Mouse (Mus musculus) cerebellum, adult (tissue): ENCODE data around the gene Ankrd61.

ENCODE experiments used
- ATAC-seq: cut with Nextera tagmentation; 2 replicates; pipeline ENCODE4 v1.9.2; 2017; ENCODE audit warnings: mild to moderate bottlenecking, moderate library complexity, mixed read lengths; ENCODE audit not compliant: insufficient number of reproducible peaks, low FRiP score, low TSS enrichment

The Ankrd61 gene

DNA sequence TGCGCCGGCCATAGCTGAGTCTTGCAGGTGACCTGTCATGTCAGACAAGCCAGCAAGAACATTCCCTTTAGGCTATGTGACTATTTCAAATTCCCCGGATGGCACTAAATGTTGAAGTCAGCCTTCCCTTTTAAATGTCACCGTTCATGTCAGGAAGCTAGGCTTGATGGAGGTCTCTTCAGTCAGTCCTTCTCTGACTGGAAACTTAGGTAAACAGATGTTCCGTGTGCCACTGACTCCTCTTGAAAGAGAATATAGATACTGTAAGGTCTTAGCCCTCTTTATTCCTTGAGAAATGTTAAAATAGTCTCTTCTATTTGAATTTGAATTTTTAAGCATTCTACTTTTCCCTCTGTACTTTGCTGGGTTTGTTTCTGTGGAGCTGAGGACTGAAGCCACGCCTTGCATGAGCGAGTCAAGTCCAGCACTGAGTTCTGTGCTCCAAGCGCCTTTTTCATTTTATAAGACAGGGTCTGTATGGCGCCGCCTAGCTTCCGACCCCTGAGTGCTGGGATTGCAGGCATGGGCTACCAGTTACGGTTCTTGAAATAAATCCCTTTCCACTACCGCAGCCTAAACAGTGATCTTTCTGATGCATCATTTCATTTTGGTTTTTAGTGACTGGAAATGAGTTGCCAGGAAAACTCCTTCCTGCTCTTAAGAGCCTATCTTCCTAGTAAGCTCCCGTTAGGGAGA, at the start of gene Ankrd61:
Gene Ankrd61, minus strand, starts transcription at position 51 of the 696 bp plus-strand sequence.
- ATAC-seq = no peak

DNA sequence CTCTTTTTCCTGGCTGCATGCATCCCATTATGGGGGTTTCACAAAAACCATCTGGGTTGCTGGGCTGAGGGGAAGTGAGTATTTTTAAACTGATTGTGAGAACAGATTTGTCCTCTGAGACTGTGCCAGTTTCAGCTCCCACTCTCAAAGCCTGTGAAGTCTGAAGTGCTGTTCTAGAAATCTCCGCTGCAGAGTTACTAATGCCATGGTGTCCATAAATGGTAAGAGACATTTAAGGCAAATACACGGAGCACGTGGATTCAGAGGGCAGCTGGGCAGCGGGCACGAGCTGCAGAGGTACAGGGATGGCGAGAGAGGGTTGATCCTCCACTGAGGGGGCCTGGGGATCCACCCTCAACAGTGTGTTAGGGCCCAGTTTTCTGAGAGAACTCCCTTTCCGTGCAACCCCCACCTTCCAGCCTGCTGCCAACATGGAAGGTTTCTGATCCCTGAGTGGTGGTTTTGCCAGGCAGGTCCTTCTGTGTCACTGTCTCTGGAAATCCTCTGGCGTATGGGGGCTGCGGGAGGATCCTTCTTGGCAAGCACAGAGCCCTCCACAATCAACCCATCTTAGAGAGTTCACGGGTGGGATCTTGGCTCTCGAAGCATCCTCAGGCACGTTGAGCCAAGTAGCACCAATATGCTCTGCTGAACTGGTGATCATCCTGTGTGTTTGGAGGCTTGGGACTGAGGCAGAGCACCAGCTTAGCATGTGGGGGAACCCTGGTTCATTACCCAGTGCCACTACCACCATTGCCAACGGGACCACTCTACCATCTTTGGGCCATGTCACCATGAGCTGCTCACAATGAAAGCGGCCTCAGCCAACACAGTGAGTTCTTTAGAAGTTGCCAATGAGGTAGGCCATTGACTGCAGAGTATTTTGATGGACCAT, 46.0 kb upstream of the Ankrd61 start:
- no peak for ATAC-seq

DNA sequence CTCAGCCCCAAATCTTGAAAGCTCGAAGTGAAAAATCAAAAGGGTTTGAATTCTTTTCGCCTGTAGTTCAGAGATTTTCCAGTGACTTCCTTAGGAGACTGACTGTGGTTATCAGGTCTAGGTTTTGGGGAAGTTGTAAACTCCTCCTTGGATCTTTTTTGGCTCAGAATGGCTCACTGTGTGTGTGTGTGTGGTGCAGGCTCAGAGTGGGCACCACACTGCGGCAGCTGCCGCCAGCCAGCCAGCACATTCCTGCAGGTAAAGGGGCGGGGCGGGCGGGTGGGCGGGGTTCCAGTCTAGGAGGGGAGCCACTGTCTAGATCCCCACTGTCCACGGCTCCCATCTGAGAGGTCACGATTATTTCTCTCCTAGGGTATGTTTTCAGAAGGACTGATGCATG, 44.1 kb upstream of the Ankrd61 start:
- ATAC-seq = no peak

DNA sequence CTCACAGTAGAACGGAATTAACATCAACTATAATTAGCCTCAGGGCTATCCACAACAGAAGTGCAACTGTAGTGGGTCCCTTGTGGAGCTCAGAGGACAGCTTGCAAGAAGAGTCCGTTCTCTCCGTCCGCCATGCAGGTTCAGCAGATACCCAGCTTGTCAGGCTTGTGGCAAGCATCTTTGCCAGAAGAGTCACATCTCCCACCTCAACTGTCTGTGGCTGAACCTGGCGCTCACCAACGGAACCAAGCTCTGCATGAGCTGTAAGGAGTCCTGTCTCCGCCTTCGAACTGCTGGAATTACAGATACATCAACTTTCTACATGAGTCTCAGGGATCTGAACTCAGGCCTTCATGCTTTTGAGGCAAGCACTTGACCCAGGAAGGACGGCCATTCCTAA, 38.7 kb upstream of the Ankrd61 start:
- no peak for ATAC-seq

DNA sequence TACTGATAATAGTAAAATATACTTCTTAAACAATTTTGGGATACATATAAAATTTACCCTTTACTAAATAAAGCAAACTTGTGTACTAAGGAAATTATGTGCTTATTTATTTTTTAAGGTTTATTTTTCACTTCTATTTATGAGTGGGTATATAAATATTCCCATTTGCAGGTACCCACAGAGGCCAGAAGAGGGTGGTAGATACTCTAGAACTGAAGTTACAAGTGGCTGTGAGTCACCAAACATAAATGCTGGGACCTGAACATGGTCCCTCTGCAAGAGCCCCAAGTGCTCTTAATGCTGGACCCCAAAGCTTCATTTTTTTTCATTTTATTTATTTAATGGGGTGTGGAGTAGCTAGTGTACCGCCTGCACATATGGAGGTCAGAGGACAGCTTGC, 36.4 kb upstream of the Ankrd61 start:
- ATAC-seq = no peak

DNA sequence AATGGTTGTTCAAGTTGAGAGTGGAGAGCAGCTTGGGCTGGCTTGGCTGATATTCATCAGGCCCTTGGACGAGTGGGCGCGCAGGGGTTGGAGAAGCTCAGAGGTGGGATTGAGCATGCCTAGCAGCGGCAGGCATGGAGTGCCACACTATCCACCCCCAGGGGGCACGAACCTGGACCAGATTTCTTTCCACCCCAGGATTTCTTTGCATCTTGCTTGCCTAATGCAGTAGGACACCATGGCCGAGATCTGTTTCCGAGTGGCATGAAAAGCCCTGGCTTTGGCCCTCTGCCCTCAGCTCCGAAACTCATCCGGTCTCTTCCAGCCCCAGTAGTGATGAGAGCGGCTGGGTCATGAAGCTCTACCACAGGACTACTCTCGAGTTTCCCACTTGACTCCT, 35.9 kb upstream of the Ankrd61 start:
- no peak for ATAC-seq

DNA sequence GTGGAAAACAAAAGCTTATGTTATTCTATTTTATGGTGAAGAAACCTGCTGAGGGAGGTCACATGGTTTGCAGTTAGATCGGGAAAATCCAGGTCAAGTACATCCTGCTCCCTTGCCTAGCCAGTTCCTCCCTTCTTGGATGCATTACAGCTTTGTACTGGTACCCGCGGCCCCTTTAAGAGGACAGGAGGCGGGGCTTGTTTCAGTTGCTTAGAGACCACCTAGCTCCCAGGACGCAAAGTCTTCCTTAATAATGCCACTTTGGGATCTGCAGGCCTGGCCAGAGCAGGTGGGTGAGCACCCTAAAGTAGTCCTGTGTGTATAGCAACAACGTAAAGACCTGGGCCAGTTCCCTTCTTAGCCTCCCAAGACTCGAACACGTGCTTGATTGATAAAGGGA, 35.3 kb upstream of the Ankrd61 start, which contains the start of gene Rsph10b:
Gene Rsph10b, plus strand, starts transcription at position 205 of the 400 bp plus-strand sequence.
- no peak for ATAC-seq

DNA sequence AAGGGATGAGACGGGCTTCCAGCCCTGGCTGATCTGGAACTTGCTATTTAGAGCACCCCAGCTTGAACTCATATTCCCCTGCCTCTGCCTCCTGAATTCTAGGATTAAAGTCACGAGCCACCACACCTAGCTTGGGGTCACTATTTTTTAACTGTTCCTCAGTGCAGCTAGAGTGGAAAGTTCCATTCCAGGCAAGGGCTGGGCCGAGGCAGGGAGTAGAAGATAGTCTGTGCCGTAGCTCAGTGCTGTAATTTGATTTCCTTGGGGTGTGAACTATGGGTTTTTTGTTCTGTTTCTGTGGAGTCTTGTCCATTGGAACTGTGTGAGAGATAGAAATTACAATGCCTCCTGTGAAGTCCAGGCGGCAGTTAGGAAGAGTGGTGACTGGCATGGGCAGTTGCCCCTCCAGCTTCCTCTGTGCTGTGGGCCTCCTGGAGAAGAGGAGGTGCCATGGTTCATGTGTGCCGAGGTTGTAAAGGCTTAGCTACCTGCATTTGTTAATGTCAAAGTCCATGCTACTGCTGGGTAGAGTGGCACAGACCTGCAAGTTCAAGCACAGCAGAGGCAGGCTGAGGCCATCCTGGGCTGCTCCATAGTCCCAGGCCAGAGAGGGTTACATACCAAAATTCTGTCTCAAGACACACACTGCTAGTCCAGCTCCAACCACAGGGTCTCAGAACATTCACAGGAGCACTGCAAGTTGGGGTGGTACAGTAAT, 34.5 kb upstream of the Ankrd61 start:
- ATAC-seq = no peak

DNA sequence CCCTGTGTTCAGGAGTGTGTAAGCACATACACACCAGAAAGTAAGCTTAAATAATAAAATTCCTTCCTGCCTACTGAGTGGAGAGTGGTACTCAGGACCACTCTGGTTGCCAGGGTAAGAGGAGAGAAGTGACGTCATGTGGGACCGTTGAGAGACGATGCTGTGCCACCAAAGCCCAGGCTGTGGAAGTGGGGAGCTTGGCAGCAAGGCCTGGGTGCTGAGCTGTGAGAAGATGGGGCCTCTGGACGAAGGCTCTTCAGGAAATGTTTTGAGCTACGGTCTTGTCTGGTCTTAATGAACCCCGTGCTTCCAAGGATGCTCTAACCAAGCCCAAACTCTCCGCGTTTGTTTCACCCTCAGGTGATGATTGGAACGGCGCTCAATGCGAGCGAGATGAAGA, 33.2 kb upstream of the Ankrd61 start:
- ATAC-seq = no peak

DNA sequence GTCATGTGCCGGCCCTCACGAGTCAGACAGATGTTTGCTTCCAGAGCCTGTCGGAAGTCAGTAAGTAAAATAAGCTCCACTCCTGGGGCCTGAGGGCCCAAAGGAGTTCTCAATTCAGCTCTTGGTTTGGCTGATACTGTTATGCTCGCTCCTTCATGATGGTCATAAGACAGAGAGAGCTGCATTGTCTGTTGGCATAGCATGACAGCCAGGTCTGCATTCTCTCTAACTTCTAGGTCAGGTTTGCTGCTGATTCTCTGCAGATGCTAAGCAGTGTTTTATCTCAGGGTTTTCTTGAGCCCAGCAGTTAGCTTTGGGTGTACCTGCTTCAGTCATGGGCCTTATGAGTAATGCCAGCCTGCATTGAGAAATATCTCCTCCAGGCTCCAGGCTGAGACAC, 31.8 kb upstream of the Ankrd61 start:
- ATAC-seq = no peak

DNA sequence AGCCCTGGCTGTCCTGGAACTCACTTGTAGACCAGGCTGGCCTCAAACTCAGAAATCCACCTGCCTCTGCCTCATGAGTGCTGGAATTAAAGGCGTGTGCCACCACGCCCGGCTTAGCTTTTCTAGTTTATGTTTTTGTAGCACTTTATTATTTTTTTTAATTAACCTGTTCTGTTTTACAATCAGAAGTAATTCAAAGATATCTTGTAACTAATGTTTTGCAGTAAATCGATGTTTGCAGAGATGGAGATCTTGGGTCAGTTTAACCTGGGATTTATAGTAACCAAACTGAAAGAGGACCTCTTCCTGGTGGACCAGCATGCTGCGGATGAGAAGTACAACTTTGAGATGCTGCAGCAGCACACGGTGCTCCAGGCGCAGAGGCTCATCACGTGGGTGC, 30.4 kb upstream of the Ankrd61 start, which contains the start of gene Gm42421:
Gene Gm42421, plus strand, starts transcription at position 301 of the 400 bp plus-strand sequence.
- no peak for ATAC-seq

DNA sequence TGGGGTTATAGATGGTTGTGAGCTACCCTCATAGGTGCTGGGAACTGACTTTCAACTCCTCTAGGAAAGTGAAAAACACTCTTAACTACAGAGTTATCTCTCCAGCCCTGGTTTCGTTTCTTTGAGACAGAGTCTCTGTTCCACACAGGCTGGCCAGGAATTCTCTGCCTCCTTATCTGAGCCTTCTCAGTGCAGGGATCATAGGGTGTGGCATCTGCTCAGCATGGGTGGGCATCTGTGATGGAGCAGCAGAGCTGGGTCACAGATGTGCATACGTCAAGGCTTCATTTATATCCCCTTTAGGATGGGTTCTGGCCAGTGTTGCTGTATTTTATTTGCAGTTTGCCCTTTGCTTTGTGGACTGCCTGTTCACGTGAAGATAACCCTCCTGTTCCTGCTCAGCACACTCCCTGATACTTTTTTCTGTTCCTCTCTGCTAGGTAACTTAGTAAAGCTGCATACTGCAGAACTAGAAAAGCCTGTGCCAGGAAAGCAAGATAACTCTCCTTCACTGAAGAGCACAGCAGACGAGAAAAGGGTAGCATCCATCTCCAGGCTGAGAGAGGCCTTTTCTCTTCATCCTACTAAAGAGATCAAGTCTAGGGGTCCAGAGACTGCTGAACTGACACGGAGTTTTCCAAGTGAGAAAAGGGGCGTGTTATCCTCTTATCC, 27.4 kb upstream of the Ankrd61 start:
- ATAC-seq = no peak

DNA sequence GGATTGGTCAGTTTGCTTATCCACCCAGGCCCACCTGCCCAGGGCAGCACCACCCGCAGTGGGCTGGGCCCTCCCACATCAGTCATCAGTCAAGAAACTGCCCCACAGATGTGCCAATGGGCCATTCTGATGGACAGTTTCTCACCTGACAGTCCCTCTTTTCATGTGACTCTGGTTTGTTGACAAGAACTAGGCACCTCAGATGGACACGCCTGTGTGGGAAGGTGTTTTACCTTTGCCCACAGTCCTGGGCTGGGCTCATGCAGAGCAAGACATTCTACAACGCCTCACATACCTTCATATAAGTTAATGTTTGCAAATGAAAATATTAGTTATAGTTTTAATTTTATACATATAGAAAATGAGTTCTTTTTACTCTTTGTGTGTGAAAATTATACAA, 20.6 kb upstream of the Ankrd61 start:
- no peak for ATAC-seq

DNA sequence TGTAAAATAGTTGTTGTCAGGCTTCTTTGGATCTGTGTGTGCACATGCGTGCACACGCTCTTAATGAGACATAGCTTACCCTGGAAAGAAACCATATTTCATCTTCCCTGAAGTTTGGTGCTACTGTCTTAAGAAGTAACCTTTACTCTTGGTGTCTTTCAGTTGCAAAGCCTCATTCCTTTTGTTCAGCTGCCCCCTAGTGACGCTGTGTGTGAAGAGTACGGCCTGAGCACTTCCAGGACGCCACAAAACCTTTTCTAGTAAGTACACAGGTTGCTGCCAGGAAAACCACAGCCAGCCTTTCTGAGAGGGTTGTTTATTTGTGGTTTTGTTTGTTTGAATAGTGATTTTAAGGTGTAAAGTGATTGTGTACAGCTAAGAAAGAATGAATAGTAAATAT, 19.9 kb upstream of the Ankrd61 start:
- ATAC-seq = no peak

DNA sequence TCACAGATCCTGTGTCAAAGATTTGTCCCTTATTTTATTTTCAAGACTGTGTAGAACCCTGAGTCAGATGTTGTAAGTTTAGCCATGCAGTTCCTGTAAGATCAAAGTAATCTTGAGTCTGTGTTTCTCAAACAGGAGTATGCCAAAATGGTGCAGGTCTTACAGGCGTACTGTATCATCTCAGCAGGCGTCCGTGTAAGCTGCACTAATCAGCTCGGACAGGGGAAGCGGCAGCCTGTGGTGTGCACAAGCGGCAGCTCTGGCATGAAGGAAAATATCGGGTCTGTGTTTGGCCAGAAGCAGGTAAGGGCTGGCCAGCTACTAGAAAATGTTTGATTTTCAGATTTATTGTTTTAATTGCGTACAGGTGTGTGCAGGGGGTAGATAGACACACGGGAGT, 18.7 kb upstream of the Ankrd61 start:
- ATAC-seq = no peak

DNA sequence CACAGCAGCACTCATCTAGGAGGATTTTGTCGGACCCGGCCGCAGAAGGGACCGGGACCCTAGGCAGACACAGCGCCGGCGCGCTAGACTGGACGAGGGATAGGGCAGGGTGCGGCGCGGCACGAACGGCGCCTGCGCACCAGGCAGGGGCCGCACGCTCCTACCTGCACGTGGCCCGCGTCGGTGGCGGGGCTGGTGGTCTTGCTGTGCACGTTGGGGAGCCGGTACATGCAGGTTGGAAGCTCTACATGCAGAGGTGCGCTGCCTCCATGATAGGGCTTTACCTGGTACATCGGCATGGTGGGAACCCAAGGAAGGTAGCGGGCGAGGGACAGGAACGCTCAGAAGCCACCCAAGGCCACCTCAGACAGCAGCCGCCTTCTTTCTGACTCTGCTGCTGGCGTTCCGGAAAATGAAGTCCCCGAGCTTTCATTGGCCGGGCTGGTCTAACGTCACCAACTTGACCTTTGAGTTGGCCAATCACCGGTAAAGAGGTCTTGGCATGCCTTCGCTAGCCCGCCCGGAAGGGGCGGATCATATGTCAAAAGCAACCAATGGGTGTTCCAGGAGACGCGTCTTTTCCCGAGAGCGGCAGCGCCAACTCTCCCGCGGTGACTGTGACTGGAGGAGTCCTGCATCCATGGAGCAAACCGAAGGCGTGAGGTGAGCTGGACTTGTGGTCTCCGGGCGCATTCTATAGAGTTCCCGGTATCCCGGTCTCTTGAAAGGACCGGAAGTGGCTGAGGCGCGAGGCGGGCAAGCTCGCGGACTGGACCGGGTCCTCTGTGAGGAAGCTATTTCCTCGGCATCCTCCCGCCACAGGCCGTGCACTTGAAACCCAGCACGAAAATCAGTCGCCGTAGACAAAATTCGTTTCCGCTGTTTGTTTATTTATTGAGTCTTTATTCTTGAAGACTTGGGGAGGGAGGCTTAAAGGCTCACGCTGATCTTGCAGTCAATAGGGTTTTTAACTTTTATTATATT, 12.2 kb upstream of the Ankrd61 start, which contains the start of the genes Aimp2 and Pms2:
Gene Aimp2, minus strand, starts transcription at position 431 of the 984 bp plus-strand sequence.
Gene Pms2, plus strand, starts transcription at position 548 of the 984 bp plus-strand sequence.
- ATAC-seq = peak; percentile 98

DNA sequence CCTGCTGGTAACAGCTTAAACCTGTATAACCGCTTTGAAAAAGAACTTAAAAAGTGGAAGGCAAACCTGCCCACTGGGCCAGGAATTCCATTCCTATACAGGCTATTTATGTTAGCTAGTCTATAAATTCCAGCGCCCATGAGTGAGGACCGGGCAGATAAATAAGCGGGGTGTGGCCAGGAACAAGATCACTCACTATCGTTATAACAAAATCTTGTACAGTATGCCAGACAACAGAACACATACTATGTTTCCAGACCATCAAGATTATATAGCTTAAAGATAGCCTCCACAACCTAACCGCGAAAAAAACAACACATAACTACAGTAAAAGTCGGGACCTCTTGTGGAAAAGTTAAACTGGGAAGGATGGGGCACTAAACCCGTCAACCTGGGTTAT, 11.4 kb upstream of the Ankrd61 start:
- ATAC-seq = no peak

DNA sequence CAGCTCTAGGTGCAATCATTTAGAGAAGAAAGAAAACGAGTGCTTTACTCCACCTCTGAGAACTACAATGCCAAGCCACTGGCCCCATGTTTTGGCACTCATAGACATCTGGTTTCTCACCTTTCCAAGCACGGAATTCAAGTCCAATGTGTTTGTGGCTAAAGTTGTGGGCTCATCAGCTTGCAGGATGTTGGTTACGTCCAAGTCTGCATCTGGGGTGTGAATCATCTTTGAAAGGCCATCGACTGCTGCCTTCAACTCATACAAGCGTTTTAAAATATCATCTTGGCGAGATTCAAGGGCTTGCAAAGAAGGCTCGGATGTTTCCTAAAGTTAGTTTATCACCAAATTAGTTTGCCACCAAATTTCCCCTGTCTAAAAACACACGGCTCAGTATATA, 8.9 kb upstream of the Ankrd61 start:
- ATAC-seq = no peak

DNA sequence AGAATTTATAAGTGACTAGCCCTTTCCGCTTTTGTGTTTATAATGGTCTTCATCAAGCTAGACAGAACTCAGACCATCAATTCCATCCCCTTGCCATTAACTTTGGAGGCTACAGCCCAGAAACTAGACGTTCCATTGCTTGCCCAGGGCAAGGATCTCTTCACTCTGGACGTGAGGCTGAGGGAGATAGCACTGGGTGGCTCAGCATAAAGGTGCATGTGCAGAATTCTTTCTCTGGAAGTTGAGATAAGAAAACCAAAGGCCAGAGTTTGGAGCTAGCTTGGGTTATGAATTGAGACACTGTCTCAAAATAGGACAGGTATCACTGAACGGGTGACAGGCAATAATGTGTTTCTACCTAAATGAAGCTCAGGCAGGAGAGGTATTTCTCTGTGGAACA, 6.3 kb upstream of the Ankrd61 start:
- ATAC-seq = no peak
